Mouse (Mus musculus): ENCODE measurements at regions not wholly inside any gene's neighbourhood (a gene's known extent, or its start where the extent isn't known, plus 50 kb on each side); places are given as distances from the start of the nearest gene placed in this dataset.

DNA sequence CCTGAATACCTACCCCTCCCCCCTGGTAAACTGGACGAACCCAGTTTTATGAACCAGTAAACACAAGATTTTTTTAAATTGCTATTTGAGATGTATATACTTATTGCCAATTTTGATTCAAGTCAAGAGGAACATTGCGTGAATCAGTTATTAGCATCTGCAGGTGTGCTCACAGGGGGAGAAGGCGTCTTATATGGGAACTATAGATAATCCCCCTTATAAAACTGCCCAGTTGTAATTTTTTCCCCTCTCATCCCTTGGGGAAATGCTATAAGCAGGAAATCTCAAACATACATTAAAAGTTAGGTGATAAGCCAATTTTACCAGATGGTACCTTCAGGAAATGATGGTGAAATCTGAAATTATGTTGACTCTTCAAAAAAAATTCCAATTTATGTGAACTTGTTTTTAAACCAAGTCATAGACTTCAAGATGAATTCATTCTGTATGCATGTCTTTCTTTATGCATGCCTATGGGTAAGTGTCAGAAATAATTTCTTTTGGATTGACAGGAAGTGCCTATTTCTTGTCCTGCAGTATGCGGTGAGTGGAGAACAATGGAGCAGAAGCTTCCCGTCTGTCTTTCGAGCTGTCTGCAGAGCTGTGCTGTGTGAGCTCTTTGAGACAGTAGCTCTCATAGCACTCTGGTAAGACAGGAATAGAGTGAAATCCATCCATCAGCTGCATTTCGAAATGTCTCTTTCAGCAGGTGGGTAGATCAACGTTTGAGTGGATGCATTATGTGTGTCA is 306.0 kb upstream of the Xrcc4 start:
- intact Hi-C loops (cut with DNase I) = no loop called here
- DNase-seq (ENCODE audit: low spot score in 2 of 2) = no peak

- intact Hi-C loops (cut with DNase I) = no loop called here
- peak; percentile 24 to 61 for DNase-seq (ENCODE audit: low spot score in 2 of 2)
Measured at GRCm38 (mm10) chr13:90394815-90395241, 305.4 kb upstream of the Xrcc4 start.

GRCm38 (mm10) chr13:90392415-90392814 is 303.0 kb upstream of the Xrcc4 start:
- DNase-seq (ENCODE audit: low spot score in 2 of 2) = no peak
- intact Hi-C loops (cut with DNase I) = no loop called here

GRCm38 (mm10) chr13:90376619-90377018 is 287.2 kb upstream of the Xrcc4 start:
- intact Hi-C loops (cut with DNase I) = no loop called here
- no peak for DNase-seq (ENCODE audit: low spot score in 2 of 2)

GRCm38 (mm10) chr13:90376207-90376606 is 286.8 kb upstream of the Xrcc4 start:
- intact Hi-C loops (cut with DNase I) = no loop called here
- DNase-seq (ENCODE audit: low spot score in 2 of 2) = no peak

DNA sequence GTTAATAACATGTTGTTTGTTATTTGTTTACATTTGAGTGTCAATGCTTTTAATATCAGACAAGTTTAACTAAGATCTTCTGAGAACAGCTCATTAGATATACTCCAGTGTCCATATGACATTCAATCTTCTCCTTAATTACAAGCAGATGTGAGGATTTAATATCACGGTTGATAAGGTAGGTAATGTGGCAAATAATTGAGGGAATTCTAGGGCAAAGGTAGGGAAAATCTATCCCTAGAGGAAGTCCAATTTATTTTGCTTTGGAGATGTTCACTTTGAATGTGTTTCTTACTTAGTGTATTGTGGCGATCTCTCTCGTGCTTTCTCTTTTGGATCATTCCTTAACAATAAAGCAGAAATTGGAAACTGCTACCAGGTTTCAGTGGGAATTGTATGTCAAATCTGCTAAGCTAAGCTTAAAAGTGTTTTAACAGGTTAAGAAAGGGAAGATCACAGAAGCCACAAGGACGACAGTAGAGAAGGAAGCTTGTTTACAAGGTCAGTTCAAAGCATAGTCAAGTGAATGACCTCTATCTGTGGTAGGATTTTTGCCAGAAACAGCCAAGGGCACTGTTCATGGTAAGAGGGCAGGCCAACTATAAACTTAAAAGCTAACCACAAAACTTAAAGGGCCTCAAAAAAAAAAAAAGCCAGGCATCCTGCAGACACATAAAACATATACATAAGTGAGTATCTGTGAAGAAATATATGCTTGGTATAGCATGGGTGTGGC is 282.2 kb upstream of the Xrcc4 start:
- intact Hi-C loops (cut with DNase I) = no loop called here
- no peak for DNase-seq (ENCODE audit: low spot score in 2 of 2)

GRCm38 (mm10) chr13:90370746-90371414 is 281.5 kb upstream of the Xrcc4 start:
- DNase-seq (ENCODE audit: low spot score in 2 of 2) = no peak
- intact Hi-C loops (cut with DNase I) = no loop called here

DNA sequence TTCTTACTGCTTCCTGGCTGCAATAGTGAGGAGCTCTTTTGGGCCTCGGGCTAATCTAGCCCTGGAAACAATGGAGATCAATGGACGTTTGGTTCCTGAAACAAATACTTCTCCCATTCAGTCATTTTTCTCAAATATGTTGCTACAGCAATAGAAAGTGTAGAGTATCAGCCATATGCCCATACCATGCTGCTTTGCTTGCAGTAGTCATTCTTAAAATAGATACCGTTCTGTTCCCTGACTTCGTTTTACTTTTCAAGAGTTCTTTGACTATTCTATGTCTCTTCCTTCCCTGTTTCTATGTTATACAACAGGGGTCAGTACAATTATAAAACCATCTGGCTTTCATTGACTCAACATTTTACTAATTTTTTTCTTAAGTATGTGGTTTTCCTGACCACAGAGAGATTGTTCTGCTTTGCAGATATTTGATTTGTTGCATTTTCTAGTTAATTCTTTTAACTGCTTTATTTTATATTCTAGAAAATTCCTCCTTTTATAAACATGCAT is 275.2 kb upstream of the Xrcc4 start:
- peak in 1 of 2 experiments; percentile 17 for DNase-seq (ENCODE audit: low spot score in 2 of 2)
- intact Hi-C loops (cut with DNase I) = no loop called here

- no peak for DNase-seq (ENCODE audit: low spot score in 2 of 2)
- intact Hi-C loops (cut with DNase I) = no loop called here
Measured at GRCm38 (mm10) chr13:90359861-90360601, 270.6 kb upstream of the Xrcc4 start.

DNA sequence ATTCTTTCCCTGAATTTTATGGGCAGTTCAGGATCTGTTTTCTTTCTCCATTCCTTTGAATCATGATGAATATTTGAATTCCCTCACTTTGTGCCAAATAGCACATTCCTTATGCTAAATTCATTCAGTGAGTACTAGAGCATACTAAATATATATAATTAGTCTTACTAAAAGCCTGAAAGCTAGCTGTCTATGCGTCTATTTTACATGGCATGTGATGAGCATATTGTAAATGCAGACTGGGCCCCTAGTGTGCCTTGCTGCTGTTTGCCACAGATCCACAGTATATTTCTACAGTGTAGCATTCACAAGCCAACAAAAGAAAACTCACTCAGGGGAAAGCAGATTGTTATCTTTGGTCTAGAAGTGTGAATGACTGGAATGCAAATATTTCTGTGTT is 268.7 kb upstream of the Xrcc4 start:
- no peak for DNase-seq (ENCODE audit: low spot score in 2 of 2)
- intact Hi-C loops (cut with DNase I) = no loop called here

DNA sequence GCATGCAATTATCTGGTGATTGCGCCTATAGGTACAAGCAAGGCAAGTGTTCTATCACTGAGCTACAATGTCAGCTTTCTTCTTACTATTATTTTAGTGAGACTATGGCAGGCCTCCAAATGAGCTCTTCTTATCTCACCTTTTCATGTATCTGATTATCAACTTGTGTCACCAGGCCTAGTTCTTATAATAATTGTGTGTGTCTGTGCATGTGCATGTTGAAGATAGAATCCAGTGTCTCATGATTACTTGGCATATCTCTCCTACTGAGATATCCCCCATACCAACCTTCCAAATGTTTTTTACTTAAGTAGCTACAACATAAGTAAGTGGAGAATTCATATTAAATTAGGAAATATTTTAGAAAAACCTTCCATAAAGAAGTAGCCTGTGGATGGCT is 266.2 kb upstream of the Xrcc4 start:
- intact Hi-C loops (cut with DNase I) = no loop called here
- DNase-seq (ENCODE audit: low spot score in 2 of 2) = no peak

- intact Hi-C loops (cut with DNase I) = no loop called here
- no peak for DNase-seq (ENCODE audit: low spot score in 2 of 2)
Measured at GRCm38 (mm10) chr13:90342823-90343222, 253.4 kb upstream of the Xrcc4 start.

GRCm38 (mm10) chr13:90341597-90342212 is 252.3 kb upstream of the Xrcc4 start:
- DNase-seq (ENCODE audit: low spot score in 2 of 2) = no peak
- intact Hi-C loops (cut with DNase I) = no loop called here

GRCm38 (mm10) chr13:90340647-90341160 is 251.3 kb upstream of the Xrcc4 start:
- DNase-seq (ENCODE audit: low spot score in 2 of 2) = no peak
- intact Hi-C loops (cut with DNase I) = no loop called here

DNA sequence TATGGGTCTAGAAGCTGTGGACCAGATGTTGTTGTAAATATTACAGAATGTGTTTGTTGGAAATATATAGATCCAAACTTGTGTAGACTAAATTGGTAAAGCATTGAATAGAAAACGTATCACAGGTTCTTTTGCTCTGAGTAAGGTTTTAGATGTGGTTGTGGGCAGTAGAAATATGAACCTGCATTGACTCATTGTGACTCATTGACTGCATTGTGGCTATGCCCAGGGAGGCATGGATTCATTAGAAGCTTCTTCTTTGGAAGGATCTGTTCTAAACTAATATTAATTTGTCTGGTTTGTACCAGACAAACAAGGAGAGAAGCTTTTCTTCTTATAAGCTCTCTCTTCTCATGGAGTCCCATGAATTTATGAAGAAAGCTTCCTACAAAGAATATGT is 248.2 kb upstream of the Xrcc4 start:
- intact Hi-C loops (cut with DNase I) = no loop called here
- no peak for DNase-seq (ENCODE audit: low spot score in 2 of 2)

GRCm38 (mm10) chr13:90335741-90336037 is 246.3 kb upstream of the Xrcc4 start:
- intact Hi-C loops (cut with DNase I) = no loop called here
- DNase-seq (ENCODE audit: low spot score in 2 of 2) = no peak

GRCm38 (mm10) chr13:90334934-90335740 is 245.7 kb upstream of the Xrcc4 start:
- DNase-seq (ENCODE audit: low spot score in 2 of 2) = no peak
- intact Hi-C loops (cut with DNase I) = no loop called here

- DNase-seq (ENCODE audit: low spot score in 2 of 2) = no peak
- intact Hi-C loops (cut with DNase I) = no loop called here
Measured at GRCm38 (mm10) chr13:90334286-90334685, 244.9 kb upstream of the Xrcc4 start.
